ENCODE assay signal across 8 mouse cellular contexts in genomic region chr11:32000281-32000680, GRCm38 (mm10). TPM values are rescaled to one million over a fixed set of nuclear protein-coding genes. Genes with fewer than 3 reads are reported as not detected.
A peak's percentile ranks its signal among the peaks of the same experiment; 100 is the strongest.
DNase-seq lines count a peak whose midpoint lies in the region; ATAC-seq lines count a peak whose summit lies in the region.

TSS of gene Nsg2 (plus strand) at chr11:32000463.

- intact Hi-C loops in gastrocnemius, postnatal 14 days (cut with DNase I; ENCODE audit: low total_unique reads), result no loop called here

- ATAC-seq in common myeloid progenitor, adult 5-6 weeks (replicated peaks; ENCODE audit: low read depth, poor library complexity, severe bottlenecking), result peak; percentile 98
- peak; percentile 89 for ATAC-seq in inflammation-experienced regulatory T-cells, adult 6 months
- peak; percentile 97 for ATAC-seq in megakaryocyte progenitor cell, adult 5-6 weeks (replicated peaks; ENCODE audit: poor library complexity)

- peak; percentile 67 for DNase-seq in NIH3T3 (ENCODE audit: low read depth)
- DNase-seq in gastrocnemius, postnatal 14 days, result peak; percentile 81
- DNase-seq in left cerebral cortex, adult 8-10 months (ENCODE audit: low spot score in 2 of 2), result peak; percentile 77 to 91
- DNase-seq in right cerebral cortex, postnatal 14 days, result peak; percentile 90
- DNase-seq in urinary bladder, postnatal 14 days (ENCODE audit: low spot score), result peak; percentile 73

RNA-seq across cellular contexts. Expression of gene Nsg2, which starts in this region (rescaled TPM):
- 1.8 and 3.1 TPM in 2 replicates for total RNA-seq in common myeloid progenitor, adult 5-6 weeks (2017)
- under 1 TPM; 0.40 to 0.68 TPM for total RNA-seq in gastrocnemius, postnatal 14 days (2021)
- polyA plus RNA-seq in inflammation-experienced regulatory T-cells, adult 6 months (2017; shearing (Covaris generic)), result 10 to 100 TPM in 2 of 3 experiments, 1 to 10 TPM in 1; 8.5 to 97.5 (median 73.7) TPM
- total RNA-seq in left cerebral cortex, adult 8-10 months (2022), result 100 to 1,000 TPM; 634 to 689 (median 664) TPM
- total RNA-seq in megakaryocyte progenitor cell, adult 5-6 weeks (2015), result 0.10 TPM in 1 of 2 replicates, not detected in the other
- 0.08 and 0.27 TPM in 2 replicates for total RNA-seq in megakaryocyte progenitor cell, adult 5-6 weeks (2017)

Comparison
In these comparisons a context has a peak if more than half of its experiments do, and no peak if none do; other contexts are left out.
1. Peak in every context shown above with its lines: DNase-seq and ATAC-seq.
2. RNA of gene Nsg2 (total RNA-seq): 634 to 689 TPM in left cerebral cortex, adult 8-10 months; 1.8 to 3.1 TPM in common myeloid progenitor, adult 5-6 weeks, 0.40 to 0.68 TPM in gastrocnemius, postnatal 14 days and 0.08 to 0.27 TPM in megakaryocyte progenitor cell, adult 5-6 weeks; every median in the first group is over 100 times any median in the second.
3. Peak in DNase-seq in gastrocnemius, postnatal 14 days; RNA of the gene not detected or under 1 TPM.
4. Peak in ATAC-seq in megakaryocyte progenitor cell, adult 5-6 weeks; RNA of the gene not detected or under 1 TPM.